Mouse (Mus musculus) retina, postnatal 1 day (tissue): ENCODE measurements around the gene Suz12.
"Not testable (repeated sequence)": the region's sequence is repeated elsewhere in the genome, so short reads cannot be mapped to it uniquely, and the experiment has no call there.

Experiments
- DNase-seq: peaks from one replicate; pipeline ENCODE4 v3.0.0-alpha.2; 2012

The Suz12 gene

DNA sequence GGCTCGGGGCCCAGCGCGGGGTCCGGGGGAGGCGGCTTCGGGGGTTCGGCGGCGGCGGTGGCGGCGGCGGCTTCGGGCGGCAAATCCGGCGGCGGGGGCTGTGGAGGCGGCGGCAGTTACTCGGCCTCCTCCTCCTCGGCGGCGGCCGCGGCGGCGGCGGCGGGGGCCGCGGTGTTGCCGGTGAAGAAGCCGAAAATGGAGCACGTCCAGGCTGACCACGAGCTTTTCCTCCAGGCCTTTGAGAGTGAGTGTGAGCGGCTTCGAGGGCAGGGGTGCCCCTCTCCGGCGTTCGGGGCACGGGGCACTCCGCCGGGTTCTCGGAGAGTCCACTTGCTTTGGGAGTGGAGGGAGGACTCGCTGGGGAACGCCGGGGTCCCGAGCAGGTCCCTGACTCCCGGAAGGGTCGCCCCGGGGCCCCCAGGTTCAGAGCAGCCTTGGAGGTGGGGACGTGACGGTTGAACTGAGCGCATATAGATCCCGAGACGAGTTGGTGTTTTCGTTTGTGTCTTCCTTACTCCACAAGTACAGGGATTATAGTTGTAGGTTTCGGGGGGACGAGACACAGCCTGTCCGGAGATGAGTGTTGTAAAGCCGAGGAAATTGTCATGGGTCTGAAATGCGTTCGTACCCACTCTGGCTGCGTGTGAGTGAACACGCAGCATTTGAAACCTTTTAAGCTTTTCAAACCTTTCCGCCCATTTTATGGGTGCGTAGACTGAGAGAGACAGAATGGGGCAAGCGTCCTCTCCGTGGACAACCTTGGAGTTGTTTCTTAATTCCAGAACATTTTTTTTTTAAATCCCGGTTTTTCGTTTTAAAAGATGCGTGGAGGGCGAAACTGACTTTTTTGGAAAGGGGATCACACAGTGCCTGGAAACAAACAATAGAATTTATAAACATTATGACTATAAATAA, 707 bp downstream of the Suz12 start:
- DNase-seq = no peak

DNA sequence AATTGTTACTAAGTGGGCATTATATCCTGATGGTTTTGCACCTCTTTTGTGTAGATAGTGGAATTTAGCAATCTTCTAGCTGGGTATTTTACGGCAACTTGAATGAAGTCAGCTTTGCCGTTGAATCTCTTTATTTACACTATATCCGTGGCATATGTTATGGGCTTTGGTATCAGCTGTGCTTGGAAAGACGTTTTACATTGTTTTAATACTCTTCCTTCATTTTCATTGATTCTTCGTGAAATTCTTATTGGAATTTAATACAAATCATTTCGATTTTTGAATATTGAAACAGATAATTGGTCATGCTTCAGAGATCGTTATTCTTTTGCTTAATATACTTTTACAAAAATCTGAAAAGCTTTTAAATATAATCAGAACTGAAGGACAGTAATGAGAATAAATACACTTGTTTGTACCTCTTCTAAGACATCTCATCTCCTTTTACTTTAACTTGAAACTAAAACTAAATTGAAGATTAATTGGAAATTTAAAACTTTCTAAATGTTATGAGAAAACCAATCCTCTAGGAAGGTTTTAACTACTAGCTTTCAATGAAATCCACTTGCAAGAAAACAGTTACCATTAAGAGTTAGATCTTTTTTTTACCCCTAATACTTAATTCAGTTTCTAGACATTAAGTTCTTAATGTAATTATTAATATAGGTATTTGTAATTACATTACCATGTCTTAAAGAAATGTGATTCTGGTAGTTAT, 1.5 kb downstream of the Suz12 start:
- DNase-seq = no peak

DNA sequence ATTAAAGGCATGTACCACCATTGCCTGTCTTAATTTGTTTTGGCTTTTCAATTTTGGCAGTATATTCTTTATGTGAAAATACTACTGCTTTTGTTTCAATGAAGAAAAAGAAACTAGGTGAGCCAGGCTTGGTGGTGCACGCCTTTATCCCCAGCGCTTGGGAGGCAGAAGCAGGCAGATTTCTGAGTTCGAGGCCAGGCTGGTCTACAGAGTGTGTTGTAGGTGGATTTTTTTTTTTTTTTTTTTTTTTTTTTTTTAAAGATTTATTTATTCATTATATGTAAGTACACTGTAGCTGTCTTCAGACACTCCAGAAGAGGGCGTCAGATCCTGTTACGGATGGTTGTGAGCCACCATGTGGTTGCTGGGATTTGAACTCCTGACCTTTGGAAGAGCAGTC, 23.6 kb downstream of the Suz12 start:
- not testable (repeated sequence) for DNase-seq

DNA sequence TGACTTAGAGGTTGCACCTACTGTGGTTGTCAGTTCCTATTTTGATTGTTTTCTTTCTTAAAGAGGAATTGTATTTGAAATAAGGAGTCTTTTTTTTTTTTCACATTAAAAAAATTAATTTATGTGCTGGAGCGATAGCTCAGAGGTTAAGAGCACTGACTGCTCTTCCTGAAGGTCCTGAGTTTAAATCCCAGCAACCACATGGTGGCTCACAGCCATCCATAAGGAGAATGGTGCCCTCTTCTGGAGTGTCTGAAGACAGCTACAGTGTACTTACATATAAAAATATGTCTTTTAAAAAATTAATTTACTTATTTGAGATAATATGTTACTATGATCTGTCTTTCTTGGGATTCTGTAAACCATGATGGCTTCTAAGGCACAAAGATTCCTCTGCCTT, 26.9 kb downstream of the Suz12 start:
- no peak for DNase-seq

DNA sequence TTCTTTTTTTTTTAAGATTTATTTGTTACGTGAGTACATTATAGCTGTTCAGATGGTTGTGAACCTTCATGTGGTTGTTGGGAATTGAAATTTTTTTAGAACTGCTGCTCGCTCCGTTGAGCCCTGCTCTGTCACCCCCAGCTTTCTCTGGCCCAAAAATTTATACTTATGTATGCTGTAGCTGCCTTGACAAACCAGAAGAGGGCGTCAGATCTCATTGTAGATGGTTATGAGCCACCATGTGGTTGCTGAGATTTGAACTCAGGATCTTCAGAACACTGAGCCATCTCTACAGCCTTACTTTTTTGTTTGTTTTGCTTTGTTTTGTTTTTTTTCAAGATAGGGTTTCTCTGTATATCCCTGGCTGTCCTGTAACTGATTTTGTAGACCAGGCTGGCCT, 28.4 kb downstream of the Suz12 start:
- DNase-seq = no peak

DNA sequence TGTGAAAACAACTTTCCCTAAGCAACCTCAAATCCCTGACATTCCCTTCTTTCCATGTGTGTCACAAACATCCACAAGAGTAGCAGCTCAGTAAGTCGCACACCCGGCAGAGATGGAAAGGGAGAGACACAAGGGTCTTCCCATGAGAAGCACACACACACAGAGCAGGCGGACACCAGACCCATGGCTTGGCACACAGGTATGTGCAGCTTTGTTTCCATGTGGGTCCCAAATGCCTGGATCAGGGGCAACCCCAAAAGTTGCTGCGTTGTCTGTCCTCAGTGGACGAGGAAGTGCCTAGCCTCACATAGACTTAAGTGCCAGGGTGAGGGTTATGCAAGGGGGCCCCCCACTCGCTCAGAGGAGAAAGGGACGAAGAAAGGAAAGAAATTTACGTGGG, 44.6 kb downstream of the Suz12 start:
- DNase-seq = no peak

DNA sequence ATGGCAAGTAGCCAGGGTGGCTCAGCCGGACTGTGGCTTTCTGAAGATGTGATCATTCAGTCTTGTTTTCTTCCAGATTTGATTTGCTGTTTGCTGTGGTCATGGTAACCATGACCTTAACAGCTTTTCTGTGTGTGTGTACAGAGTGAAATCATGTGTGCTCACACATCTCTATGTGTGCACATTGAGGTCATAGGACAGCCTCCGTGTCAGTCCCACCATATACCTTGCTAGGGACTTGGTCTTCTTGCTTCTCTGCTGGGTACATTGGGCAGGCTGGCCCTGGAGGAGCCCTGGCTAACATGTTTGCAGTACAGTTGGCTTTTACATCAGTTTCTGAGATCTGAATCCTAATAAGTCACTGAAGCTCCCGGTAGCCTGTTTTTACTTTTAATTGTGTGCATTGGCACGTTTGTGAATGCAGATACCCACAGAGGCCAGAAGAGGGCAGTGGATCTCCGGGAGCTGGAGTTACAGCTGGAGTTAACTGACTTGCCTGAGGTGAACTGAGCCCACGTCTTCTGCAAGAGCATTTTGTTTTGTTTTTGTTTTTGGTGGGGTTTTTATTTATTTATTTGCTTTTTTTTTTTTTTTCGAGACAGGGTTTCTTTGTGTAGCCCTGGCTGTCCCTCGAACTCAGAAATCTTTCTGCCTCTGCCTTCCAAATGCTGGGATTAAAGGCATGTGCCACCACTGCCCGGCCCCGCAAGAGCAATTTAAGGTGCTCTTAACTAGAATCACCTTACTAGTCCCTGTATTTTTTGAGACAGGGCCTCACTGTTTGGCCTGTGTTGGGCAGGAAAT, 49.9 kb downstream of the Suz12 start:
- peak; percentile 53 for DNase-seq

DNA sequence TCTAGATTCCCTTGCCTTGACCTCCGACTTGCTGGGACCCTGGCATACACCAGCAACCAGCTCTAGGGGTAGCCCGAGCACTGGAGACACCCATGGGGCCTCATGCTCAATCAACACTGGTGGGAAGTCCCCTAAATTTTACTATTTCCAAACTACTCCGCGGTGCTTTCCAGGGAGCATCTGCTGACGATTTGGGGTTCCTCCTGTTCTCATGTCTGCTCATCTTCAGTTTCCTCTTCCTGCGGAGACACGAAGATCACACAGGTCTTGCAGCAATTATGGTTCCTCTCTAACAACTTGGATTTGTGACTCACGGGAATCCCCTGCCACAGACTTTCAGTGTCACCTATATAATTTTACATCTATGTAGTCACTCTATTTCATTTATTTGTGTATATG, 50.5 kb downstream of the Suz12 start:
- DNase-seq = no peak

DNA sequence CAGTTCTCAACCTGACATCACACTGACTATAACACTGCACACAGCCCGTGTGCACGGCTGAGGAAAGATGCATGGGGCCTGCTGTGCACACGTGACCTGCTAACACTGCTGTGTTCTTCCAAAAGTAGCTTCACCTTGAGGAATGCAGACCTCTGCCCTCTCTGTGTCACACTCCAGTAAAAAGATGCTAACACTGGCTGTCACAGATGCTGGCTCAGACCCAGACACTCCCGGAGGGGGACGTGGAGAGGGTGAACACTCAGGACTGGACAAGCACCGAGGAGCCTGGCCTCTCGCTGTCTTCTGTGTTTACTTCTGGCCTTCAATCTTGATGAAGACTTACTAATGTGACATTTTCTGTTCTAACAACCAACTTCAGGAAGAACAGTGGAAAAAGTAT, 54.0 kb downstream of the Suz12 start:
- DNase-seq = no peak

DNA sequence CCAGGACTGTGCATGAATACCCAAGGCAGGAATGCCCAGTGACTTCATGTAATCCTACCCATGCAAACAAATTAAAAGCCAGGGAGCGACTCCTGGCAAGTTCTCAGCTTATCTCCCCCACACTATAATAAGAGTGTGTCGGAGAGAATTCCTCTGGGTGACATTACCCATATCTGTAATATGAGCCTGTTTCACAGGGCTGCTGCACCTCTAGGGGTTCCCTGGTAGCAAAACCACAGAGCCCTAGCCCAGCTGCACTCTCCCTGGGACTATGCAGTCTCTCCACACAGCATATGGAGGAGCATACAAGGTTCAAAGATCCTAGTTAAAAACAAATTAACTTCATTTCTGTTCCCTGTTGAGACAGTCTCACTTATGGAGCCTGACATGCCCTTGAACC, 57.2 kb downstream of the Suz12 start:
- DNase-seq = no peak

DNA sequence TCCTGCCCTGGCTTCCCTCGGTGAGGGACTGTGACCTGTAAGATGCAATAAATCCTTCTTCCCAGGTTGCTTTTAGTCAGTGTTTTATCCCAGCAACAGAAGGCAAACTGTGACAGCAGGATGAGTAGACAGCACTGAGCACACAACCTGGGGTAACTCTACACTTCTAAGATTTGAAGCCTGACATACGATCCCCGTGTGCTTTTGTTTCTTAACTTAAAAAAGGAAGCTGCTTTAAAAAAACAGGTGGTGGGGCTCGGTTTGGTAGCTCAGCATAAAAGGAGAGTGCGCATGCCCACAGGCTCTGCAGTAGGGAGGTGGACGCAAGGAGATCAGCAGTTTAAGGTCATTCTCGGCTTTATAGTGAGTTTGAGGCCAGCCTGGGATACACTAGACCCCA, 59.5 kb downstream of the Suz12 start:
- no peak for DNase-seq

DNA sequence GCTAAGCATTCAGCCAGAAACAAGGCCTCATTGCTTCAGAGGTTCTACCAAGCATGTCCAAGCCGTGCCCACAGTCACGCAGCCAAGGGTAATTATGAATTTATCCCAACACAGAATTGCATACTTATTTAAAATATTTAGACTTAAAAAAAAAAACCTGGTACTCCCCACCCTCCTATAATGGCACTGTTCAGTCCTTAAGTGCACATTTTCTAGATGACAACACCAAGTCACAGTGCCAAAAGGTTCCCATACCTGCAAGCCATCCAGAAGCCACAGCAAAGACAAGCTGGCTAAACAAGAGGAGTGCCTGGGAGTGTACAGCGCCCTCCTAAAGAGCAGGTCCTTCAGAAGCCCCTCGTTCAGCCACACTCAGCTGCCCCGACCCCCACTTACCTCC, 60.3 kb downstream of the Suz12 start:
- DNase-seq = no peak

DNA sequence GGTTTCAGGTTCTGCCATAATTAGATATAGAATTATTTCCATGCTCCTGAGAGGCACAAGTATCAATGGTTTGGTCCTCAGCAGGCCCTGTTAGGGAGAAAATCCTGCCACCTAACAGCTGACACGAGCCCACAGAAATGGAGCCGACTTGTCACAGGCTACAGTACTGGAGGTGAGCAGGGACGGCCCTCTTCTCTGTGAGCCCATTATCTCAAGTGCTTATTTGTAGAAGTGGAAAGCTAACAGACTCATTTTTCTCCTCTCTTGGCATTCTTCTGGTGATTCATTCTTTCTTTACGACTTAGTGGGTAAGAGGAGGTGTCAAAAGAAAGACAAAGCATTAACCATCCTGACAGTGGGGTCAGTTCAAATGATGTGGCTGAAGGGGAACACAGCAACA, 61.8 kb downstream of the Suz12 start:
- DNase-seq = no peak

DNA sequence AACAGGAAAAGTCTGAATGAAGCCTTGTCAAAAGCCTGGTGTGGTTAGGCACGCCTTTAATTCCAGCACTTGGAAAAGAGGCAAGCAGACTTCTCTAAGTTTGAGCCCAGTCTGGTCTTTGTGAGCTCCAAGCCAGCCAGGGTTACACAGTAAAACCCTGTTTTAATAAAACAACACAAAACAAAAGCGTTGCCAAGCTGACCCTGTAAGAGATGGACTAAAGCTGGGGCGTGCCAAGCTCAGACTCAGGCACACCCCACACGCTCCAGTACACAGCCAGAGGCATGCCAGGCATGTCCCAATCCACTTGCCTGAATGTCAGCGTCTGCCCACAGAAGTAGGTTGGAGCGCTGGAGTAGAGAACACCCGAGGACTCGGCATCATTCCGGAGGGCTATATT, 63.2 kb downstream of the Suz12 start:
- DNase-seq = no peak

DNA sequence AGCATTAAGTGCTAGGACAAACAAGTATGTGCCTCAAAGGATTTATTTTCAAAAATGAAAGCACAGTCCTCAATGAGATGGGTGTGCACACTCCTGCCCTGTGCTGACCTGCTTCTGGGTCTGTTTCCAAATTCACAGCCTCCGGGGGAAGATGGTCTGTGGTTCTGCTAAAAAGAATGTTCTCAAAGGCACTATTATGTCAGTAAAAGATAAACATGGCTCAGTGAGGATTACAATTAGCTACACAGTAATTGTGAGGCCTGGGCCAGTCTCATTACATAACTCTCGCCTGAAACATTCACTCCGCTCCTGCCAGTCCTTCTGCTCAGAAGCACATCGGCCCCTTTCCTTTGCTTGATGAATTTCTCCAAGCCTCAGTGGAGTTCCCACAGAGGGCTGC, 69.3 kb downstream of the Suz12 start:
- no peak for DNase-seq

DNA sequence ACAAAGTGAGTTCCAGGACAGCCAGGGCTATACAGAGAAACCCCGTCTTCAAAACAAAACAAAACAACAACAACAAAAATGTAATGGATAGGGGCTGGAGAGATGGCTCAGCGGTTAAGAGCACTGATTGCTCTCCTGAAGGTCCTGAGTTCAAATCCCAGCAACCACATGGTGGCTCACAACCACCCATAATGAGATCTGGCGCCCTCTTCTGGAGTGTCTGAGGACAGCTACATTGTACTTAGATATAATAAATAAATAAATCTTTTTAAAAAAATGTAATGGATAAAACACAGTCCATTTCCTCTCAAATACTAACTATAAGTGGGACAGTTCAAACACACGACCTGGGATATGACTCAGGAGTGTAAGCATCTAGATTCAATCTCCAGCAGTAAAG, 73.5 kb downstream of the Suz12 start:
- not testable (repeated sequence) for DNase-seq

DNA sequence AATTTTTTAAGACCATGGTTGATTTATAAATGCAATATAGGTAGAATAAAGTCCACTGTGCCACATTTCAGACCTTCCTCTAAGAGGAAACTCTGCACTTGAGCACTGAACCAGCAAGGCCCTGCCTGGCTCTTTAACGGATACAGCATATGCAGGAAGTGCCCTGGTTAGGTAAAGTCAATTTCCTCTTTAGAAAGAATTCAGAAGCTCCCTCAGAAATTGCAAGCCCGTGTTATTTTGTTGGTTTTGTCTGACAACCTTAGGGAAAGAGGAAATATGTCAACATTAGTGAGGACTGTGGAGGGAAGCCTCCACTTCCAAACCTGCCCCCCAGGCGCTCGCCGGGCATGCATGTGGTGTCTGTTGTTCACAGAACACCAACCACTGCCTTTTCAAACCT, 74.7 kb downstream of the Suz12 start:
- no peak for DNase-seq

DNA sequence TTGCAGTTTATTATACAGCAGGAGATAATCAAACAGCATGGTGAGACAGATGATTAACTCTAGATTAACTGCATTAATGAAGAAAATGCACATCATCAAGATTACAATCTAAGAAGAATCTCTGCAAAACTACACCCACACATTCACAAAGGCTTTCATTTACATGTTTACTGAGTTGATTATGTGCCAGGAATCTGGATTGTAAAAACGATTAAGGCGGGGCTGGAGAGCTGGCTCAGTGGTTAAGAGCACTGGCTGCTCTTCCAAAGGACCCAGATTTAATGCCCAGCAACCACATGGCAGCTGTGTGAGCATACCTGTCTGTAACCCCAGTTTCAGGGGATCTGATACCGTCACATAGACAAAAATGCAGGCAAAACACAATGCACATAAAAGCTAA, 76.9 kb downstream of the Suz12 start:
- no peak for DNase-seq

DNA sequence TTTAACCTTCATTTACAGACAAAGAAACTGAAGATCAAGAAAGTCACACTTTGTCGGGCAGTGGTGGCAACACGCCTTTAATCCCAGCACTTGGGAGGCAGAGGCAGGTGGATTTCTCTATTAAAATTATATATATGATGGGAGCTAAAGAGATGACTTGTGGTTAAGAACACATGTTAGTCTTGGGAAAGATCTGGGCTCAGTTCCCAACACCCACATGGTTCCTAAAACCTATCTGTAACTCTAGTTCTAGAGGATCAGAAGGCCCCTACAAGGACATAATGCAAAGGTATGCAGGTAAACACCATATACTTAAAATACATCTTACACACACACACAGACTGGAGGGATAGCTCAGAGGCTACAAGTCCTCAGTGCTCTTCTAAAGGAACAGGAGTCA, 78.1 kb downstream of the Suz12 start:
- no peak for DNase-seq

DNA sequence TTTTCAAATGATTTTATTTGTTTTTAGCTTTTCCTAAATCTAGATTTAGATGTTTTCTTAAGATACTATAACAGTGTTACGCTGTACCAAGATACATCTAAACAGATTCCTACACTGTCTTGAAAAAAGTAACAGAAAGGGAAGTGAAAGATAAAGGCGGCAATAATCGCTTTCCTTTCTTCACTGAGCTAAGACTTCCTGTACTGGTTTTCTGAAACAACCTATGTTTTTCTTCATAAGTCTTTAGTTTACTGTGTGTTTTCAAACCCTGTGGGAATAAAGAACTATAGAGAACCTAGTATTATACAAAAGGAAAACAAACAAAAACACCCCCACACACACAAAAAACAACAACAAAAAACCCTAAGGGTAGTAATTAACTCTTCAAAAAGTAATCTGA, 79.5 kb downstream of the Suz12 start:
- DNase-seq = no peak

DNA sequence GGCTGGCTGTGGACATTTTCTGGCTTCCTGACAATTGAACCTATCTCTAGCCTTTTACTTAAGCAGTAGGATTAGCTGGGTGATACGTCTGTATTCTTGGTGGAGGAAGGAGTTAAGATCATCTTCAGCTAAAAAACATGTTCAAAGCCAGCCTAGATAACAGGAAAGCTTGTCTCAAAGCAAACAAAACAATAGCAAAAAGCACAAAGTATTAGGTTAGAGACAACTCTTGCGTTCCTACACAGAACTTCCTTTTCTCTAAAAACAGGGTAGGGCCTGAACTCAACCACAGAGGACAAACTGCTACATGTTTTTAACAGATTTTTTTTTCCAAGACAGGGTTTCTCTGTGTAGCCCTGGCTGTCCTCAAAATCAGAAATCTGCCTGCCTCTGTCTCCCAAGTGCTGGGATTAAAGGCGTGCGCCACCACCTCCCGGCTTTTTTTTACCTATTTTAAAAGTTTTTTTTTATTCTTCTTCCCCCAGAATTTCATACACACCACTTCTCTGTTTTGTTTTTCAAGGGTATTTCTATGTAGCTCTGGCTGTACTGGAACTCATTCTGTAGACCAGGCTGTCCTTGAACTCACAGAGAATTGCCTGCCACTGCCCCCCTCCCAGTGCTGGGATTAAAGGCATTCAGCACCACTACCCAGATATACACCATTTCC, 82.8 kb downstream of the Suz12 start:
- no peak for DNase-seq

DNA sequence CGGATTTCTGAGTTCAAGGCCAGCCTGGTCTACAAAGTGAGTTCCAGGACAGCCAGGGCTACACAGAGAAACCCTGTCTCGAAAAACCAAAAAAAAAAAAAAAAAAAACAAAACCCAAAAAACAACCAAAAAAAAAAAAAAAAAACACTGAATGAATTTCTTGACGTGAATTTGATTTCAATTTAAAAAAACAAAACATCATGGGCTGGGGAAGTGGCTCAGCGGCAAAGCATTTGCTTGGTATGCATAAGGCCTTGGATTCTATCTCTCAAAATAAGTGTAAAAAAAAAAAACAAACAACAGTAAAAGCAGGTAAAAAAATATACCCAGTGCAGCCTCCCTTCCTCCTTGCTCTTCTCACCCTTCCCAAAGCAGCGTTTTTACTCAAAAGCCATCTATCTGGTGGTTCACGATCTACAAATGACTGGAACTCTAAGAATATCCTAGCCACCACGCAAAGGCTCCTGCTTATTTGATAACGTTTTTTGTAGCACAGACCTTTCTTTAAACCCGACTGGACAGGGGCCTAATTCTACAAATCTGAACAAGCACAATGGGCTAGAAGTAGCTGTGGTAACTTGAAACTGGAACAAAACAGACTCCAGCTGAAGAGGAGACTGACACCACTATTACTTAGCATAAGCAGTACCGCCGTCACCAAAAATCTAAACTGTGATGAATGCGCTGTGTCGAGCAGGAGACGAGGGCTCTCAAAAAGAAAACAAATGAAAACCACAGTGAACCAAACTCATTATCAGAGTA, 85.1 kb downstream of the Suz12 start:
- no peak for DNase-seq
